Mouse (Mus musculus) liver, embryonic 14.5 days (tissue): ENCODE measurements around the gene Dhx40. TPM values are rescaled to one million over a fixed set of nuclear protein-coding genes. Genes with fewer than 3 reads are reported as not detected.

Source experiments
- ATAC-seq: fragments of 200-750 bp; cut with Nextera tagmentation; 2 replicates; pipeline ENCODE4 v1.8.0; 2017; ENCODE audit warnings: moderate number of reproducible peaks, mild to moderate bottlenecking, moderate library complexity; ENCODE audit not compliant: insufficient read depth
- DNase-seq, 3 experiments: peaks; one replicate each; pipeline ENCODE4 v3.0.0-alpha.2; 2012 to 2013; ENCODE audit warnings: low read depth in 3 of 3, low spot score in 3 of 3
- H3K27ac ChIP-seq: fragments of 300-500 bp; sonication (generic); 2 replicates; pipeline ENCODE4 v1.5.1; 2014; ENCODE audit warnings: moderate library complexity, mild to moderate bottlenecking, control low read depth, inconsistent platforms
- H3K27me3 ChIP-seq: fragments of 300-500 bp; sonication (generic); 2 replicates; pipeline ENCODE4 v1.6.1; 2014; ENCODE audit warnings: mild to moderate bottlenecking, low read length, moderate library complexity; ENCODE audit not compliant: control insufficient read depth, insufficient read depth
- H3K36me3 ChIP-seq: fragments of 300-500 bp; sonication (generic); replicated peaks from 2 replicates; pipeline ENCODE4 v1.6.1; 2014; ENCODE audit warnings: low read depth; ENCODE audit not compliant: control insufficient read depth, insufficient read depth
- H3K4me1 ChIP-seq, 2 experiments: fragments of 200-500 bp in 1 of 2; fragments of 300-500 bp in 1 of 2; sonication (generic) in 1 of 2; replicated peaks; 2 replicates each; pipeline ENCODE4 v1.6.1; 2012 to 2014; ENCODE audit warnings: antibody characterized with exemption in 1 of 2, inconsistent platforms in 1 of 2, low read length in 1 of 2; ENCODE audit not compliant: control insufficient read depth in 2 of 2, insufficient read depth in 2 of 2
- H3K4me2 ChIP-seq: fragments of 300-500 bp; sonication (generic); 2 replicates; pipeline ENCODE4 v1.6.1; 2014; ENCODE audit warnings: low read depth, mild to moderate bottlenecking, control low read depth, moderate library complexity
- H3K4me3 ChIP-seq, 2 experiments: fragments of 200-500 bp in 1 of 2; fragments of 300-500 bp in 1 of 2; sonication (generic) in 1 of 2; 2 replicates each; pipeline ENCODE4 v1.5.1; 2012 to 2014; ENCODE audit warnings: low read depth in 2 of 2, low read length in 2 of 2, mild to moderate bottlenecking in 2 of 2, control low read depth in 1 of 2, inconsistent platforms in 1 of 2, moderate library complexity in 1 of 2; ENCODE audit not compliant: insufficient read depth in 1 of 2
- H3K9ac ChIP-seq: fragments of 300-500 bp; sonication (generic); replicated peaks from 2 replicates; pipeline ENCODE4 v1.6.1; 2014; ENCODE audit warnings: mild to moderate bottlenecking, control low read depth, moderate library complexity
- H3K9me3 ChIP-seq: fragments of 300-500 bp; sonication (generic); 2 replicates; pipeline ENCODE4 v1.6.1; 2016; ENCODE audit warnings: low read length, mixed read lengths; ENCODE audit not compliant: control insufficient read depth
- CTCF ChIP-seq: IDR thresholded peaks from 2 replicates; pipeline ENCODE4 v1.5.1; 2016; ENCODE audit warnings: antibody characterized with exemption, low read depth, control low read depth
- EP300 ChIP-seq: IDR thresholded peaks from 2 replicates; pipeline ENCODE4 v1.6.1; 2016; ENCODE audit warnings: antibody characterized with exemption, low read depth
- WGBS: fragments of 180-500 bp; shearing (Covaris S2); extraction: QIAGEN DNeasy Blood & Tissue Kit; methylation state at CpG from one replicate; pipeline ENCODE4 v1.1.7; 2014; ENCODE audit not compliant: insufficient replicate concordance; 5-methylcytosine and 5-hydroxymethylcytosine counted together
- polyA plus RNA-seq, 2 experiments: library from polyadenylated mRNA; depleted of rRNA in 1 of 2; stranded (reverse) in 1 of 2; unstranded in 1 of 2; fragments of >200 nt; fragmentation: Nextera tagmentation in 1 of 2; extraction: Ambion mirVana in 1 of 2; gene quantifications; 2 replicates each; pipeline versions ENCODE4 v1.2.1 to v1.2.3; 2012 to 2014

Gene Dhx40
- polyA plus RNA-seq, 2 experiments: 3.9 to 8.2 TPM

DNA sequence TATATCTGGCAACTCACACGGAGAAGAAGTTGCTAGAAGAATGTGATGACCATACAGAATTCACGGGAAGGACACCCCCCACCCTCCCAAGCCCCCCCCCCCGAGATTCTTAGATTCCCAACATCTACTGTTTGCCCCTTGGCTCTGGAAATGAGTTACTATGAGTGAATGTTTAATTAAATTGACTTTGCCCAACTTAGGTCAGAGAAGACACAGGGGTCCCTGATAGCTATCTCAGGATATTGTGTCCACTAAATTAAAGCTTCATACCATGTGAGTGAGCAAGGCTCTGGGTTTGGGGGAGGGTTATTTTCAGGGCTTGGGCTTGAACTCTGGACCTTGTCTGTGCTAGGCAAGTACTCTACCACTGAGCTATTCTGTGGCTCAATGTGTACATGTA, 25.6 kb upstream of the Dhx40 start:
- TF ChIP-seq CTCF (no peak), EP300 (no peak)
- no peaks in the 10 kb centered on the region for H3K9me3 ChIP-seq
- no peak overlapping the region for H3K4me2 ChIP-seq
- H3K36me3 ChIP-seq: no peaks in the 10 kb centered on the region
- H3K4me3 ChIP-seq: no peak overlapping the region
- DNase-seq (no peak), ATAC-seq (no peak)
- no peak overlapping the region for H3K9ac ChIP-seq
- peaks cover 0 to 3% of the 10 kb centered on the region in 2 experiments; a peak in 1 of 4 replicates for H3K4me1 ChIP-seq
- no peaks in the 10 kb centered on the region for H3K27me3 ChIP-seq
- no peak overlapping the region for H3K27ac ChIP-seq
- 35% methylated on average over 3 of the region's 3 CpGs for WGBS

DNA sequence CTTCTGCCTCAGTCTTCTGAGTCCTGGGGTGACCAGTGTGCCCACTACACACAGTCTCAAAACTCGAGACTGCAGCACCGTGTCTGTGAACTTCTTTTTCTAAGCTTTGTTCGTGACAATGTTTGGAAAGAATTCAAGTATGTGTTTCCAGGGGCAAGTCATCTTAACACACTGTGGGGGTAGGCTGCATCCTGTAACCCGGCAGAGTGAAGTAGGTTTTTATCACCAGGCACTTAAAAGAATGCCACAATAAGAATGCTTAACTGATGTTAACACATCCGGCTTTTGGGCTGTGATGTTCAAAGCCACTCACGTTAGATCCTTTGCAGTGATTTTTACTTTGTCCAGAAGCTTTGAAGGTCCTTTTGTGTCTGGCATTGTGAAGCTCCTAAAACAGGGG, 20.9 kb upstream of the Dhx40 start:
- Histone ChIP-seq H3K9me3 (no peaks in the 10 kb centered on the region), H3K36me3 (no peaks in the 10 kb centered on the region), H3K4me2 (no peak overlapping the region), H3K9ac (no peak overlapping the region), H3K4me3 (no peak overlapping the region), H3K27ac (no peak overlapping the region), H3K4me1 (no peaks in the 10 kb centered on the region), H3K27me3 (no peaks in the 10 kb centered on the region)
- 34% methylated on average over 6 of the region's 6 CpGs for WGBS
- DNase-seq (no peak), ATAC-seq (no peak)
- no peak for TF ChIP-seq EP300
- TF ChIP-seq CTCF: no peak

- H3K9me3 ChIP-seq: no peaks in the 10 kb centered on the region
- H3K4me1 ChIP-seq: no peaks in the 10 kb centered on the region
- no peak overlapping the region for H3K9ac ChIP-seq
- H3K36me3 ChIP-seq: no peaks in the 10 kb centered on the region
- no peaks in the 10 kb centered on the region for H3K27me3 ChIP-seq
- WGBS: 72% methylated on average over 2 of the region's 2 CpGs
- TF ChIP-seq CTCF (no peak), EP300 (no peak)
- DNase-seq: no peak
- no peak overlapping the region for H3K4me2 ChIP-seq
- H3K27ac ChIP-seq: no peak overlapping the region
- no peak overlapping the region for H3K4me3 ChIP-seq
- ATAC-seq: no peak
Observed at GRCm38 (mm10) chr11:86827476-86828245, 20.1 kb upstream of the Dhx40 start.

- no peak for DNase-seq
- ATAC-seq: no peak
- Histone ChIP-seq H3K4me3 (no peak overlapping the region), H3K9ac (no peak overlapping the region), H3K4me2 (no peak overlapping the region), H3K27me3 (no peaks in the 10 kb centered on the region), H3K4me1 (no peaks in the 10 kb centered on the region), H3K9me3 (no peaks in the 10 kb centered on the region), H3K27ac (no peak overlapping the region), H3K36me3 (no peaks in the 10 kb centered on the region)
- TF ChIP-seq CTCF: no peak
- no peak for TF ChIP-seq EP300
- 85% methylated on average over 6 of the region's 7 CpGs for WGBS
Observed at GRCm38 (mm10) chr11:86824433-86824832, 16.9 kb upstream of the Dhx40 start.

DNA sequence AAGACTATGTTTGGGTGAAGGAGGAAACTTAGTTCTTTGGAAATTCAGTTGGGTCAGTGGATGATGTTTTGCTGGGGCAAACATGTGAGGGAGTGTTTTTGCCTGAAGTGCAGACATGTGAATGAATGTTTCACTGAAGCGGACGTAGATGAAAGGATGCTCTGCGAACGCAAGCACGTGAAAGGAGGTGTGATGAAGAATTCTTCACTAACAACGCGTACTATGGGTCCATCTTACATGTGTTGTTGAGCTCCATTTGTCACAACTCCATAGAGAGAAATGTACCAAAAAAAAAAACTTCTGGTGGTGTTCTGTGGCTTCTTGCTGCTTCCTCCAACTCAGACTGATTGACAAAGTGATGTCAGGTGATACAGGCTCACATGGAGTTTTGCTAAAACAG, 15.0 kb upstream of the Dhx40 start:
- no peak overlapping the region for H3K27ac ChIP-seq
- no peaks in the 10 kb centered on the region for H3K27me3 ChIP-seq
- DNase-seq (no peak), ATAC-seq (no peak)
- no peaks in the 10 kb centered on the region for H3K36me3 ChIP-seq
- H3K9ac ChIP-seq: no peak overlapping the region
- H3K9me3 ChIP-seq: no peaks in the 10 kb centered on the region
- TF ChIP-seq EP300 (no peak), CTCF (no peak)
- H3K4me3 ChIP-seq: no peak overlapping the region
- H3K4me1 ChIP-seq: no peaks in the 10 kb centered on the region
- H3K4me2 ChIP-seq: no peak overlapping the region
- WGBS: 76% methylated on average over 7 of the region's 7 CpGs
